ENCODE assay signal across 17 mouse cellular contexts in the genomic region with DNA sequence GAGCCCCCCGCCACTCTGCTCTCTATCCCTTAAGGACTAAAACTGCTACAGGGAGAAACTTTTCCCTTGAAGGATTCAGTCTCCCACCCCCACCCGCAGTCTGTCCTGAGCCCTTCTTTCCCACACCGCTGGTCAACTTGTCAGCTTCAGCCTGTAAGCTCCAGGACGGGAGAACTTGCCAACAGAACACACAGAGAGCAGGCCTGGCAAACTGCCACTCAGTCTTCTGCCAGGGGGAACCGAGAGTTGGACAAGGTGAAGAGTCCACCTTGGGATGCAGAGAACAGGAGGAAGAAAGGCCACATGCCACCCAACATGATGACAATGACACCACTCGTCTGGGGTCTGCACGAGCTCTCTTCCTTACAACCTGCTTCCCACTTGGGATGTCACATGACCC. TPM values are rescaled to one million over a fixed set of nuclear protein-coding genes. Genes with fewer than 3 reads are reported as not detected.
DNase-seq lines count a peak whose midpoint lies in the region; ATAC-seq and TF ChIP-seq lines count a peak whose summit lies in the region.
"Had no signal": no experiment of that assay in that cellular context is flagged by ENCODE, and none has a peak within 500 bp of the region (broad histone marks: within the 10 kb centered on the region; RNA-seq: fewer than 3 reads in every experiment).

No protein-coding gene starts in this region.

- H3K4me3 ChIP-seq in heart, embryonic 13.5 days = no peak overlapping the region
- no peak overlapping the region for H3K4me3 ChIP-seq in heart, embryonic 12.5 days
- no peak overlapping the region for H3K4me3 ChIP-seq in ES-E14 (ENCODE audit: insufficient read depth in 1 of 2, low read depth in 1 of 2, low read length in 2 of 2, poor library complexity in 1 of 2, severe bottlenecking in 1 of 2)
- H3K4me3 ChIP-seq in thymus, adult 2 months (ENCODE audit: control insufficient read depth, insufficient read depth, low read length) = no peak overlapping the region
- H3K4me3 ChIP-seq: gastrocnemius, adult 2 months; heart, embryonic 10.5 days; liver, embryonic 13.5 days had no signal

- no peaks in the 10 kb centered on the region for H3K9me3 ChIP-seq in heart, embryonic 13.5 days
- H3K9me3 ChIP-seq in heart, embryonic 12.5 days (replicated peaks) = no peaks in the 10 kb centered on the region
- no peaks in the 10 kb centered on the region for H3K9me3 ChIP-seq in ES-E14 (ENCODE audit: control insufficient read depth, insufficient read depth, low read depth, low read length)
- H3K9me3 ChIP-seq: heart, embryonic 10.5 days; liver, embryonic 13.5 days had no signal

- no peak for TF ChIP-seq CTCF in thymus, adult 2 months (IDR thresholded peaks at IDR 0.05; ENCODE audit: borderline replicate concordance, control insufficient read depth, extremely low read depth, insufficient read depth, low read length, poor library complexity)

- in situ Hi-C loops in ES-E14 (cut with MboI; ENCODE audit: low sequenced_read_pairs in 2 of 2, unreplicated experiment in 2 of 2) = no loop called here

- no peak overlapping the region for H3K4me2 ChIP-seq in heart, embryonic 13.5 days
- H3K4me2 ChIP-seq in heart, embryonic 12.5 days = no peak overlapping the region
- H3K4me2 ChIP-seq: hindbrain, embryonic 14.5 days; liver, embryonic 13.5 days had no signal

- H3K9ac ChIP-seq in heart, embryonic 13.5 days = no peak overlapping the region
- no peak overlapping the region for H3K9ac ChIP-seq in heart, embryonic 12.5 days
- H3K9ac ChIP-seq in ES-E14 (ENCODE audit: insufficient read depth, low read depth, low read length, poor library complexity, severe bottlenecking) = 0 out of 2 replicates have a peak overlapping the region, but pooled peaks have one; percentile 4
- H3K9ac ChIP-seq: forebrain, postnatal 0 days; hindbrain, embryonic 14.5 days; liver, embryonic 13.5 days had no signal

- DNase-seq in kidney, adult 8-10 months = peak; percentile 52 to 55
- no peak for DNase-seq in kidney, postnatal 10 days
- no peak for DNase-seq in ES-E14 (ENCODE audit: low read depth, low spot score)
- peak; percentile 59 for DNase-seq in cerebellum, adult 8-10 months
- DNase-seq in thymus, adult 2 months = no peak
- DNase-seq in embryo, embryonic 11 days = no peak
- DNase-seq: adrenal gland, postnatal 14 days; forebrain, postnatal 0 days; gastrocnemius, adult 2 months; liver, embryonic 13.5 days; retina, postnatal 1 day; thymus, postnatal 14 days had no signal

- H3K27me3 ChIP-seq in heart, embryonic 13.5 days (replicated peaks) = no peaks in the 10 kb centered on the region
- no peaks in the 10 kb centered on the region for H3K27me3 ChIP-seq in heart, embryonic 12.5 days (replicated peaks)
- H3K27me3 ChIP-seq in thymus, adult 2 months (ENCODE audit: control insufficient read depth, insufficient read depth, low read length) = no peaks in the 10 kb centered on the region
- H3K27me3 ChIP-seq: liver, embryonic 13.5 days had no signal

- peaks cover 32% of the 10 kb centered on the region for H3K4me1 ChIP-seq in heart, embryonic 13.5 days
- H3K4me1 ChIP-seq in heart, embryonic 12.5 days (replicated peaks) = peaks cover 28% of the 10 kb centered on the region
- peaks cover 0 to 8% of the 10 kb centered on the region in 2 experiments; a peak in 1 of 4 replicates for H3K4me1 ChIP-seq in ES-E14 (ENCODE audit: control insufficient read depth in 2 of 2, insufficient read depth in 2 of 2, low read length in 2 of 2, poor library complexity in 1 of 2)
- no peaks in the 10 kb centered on the region for H3K4me1 ChIP-seq in thymus, adult 2 months (replicated peaks; ENCODE audit: control insufficient read depth, insufficient read depth, low read length)

- peaks cover 22% of the 10 kb centered on the region for H3K36me3 ChIP-seq in heart, embryonic 13.5 days
- H3K36me3 ChIP-seq in heart, embryonic 12.5 days = peaks cover 34% of the 10 kb centered on the region
- H3K36me3 ChIP-seq in ES-E14 (ENCODE audit: control insufficient read depth, insufficient read depth, low read length, poor library complexity, severe bottlenecking) = peaks cover 9% of the 10 kb centered on the region; the same call in 1 of the 2 replicates
- H3K36me3 ChIP-seq in thymus, adult 2 months (ENCODE audit: control insufficient read depth, insufficient read depth, low read length) = no peaks in the 10 kb centered on the region
- H3K36me3 ChIP-seq: liver, embryonic 13.5 days had no signal

- peak overlapping the region; percentile 24; the same call in 1 of the 2 replicates for H3K27ac ChIP-seq in heart, embryonic 13.5 days (replicated peaks)
- H3K27ac ChIP-seq in heart, embryonic 12.5 days (ENCODE audit: poor library complexity, severe bottlenecking) = no peak overlapping the region
- H3K27ac ChIP-seq in ES-E14 (ENCODE audit: insufficient read depth, low read depth, low read length, poor library complexity, severe bottlenecking) = no peak overlapping the region
- H3K27ac ChIP-seq in thymus, adult 2 months (ENCODE audit: control insufficient read depth, insufficient read depth, low read length) = no peak overlapping the region
- H3K27ac ChIP-seq: gastrocnemius, adult 2 months; heart, embryonic 10.5 days; hindbrain, embryonic 14.5 days; liver, embryonic 13.5 days had no signal

- 57% methylated on average over 7 of the region's 7 CpGs for WGBS in heart, embryonic 13.5 days
- WGBS in heart, embryonic 12.5 days = 59% methylated on average over 7 of the region's 7 CpGs
- WGBS in thymus, adult 2 months = 78% methylated on average over 7 of the region's 7 CpGs

- no peak for TF ChIP-seq POLR2A in thymus, adult 2 months (IDR thresholded peaks at IDR 0.05; ENCODE audit: control insufficient read depth, extremely low read depth, insufficient read depth, low read length, poor library complexity)

- ATAC-seq in heart, embryonic 13.5 days (ENCODE audit: extremely low read depth, insufficient number of reproducible peaks, low FRiP score, low TSS enrichment) = no peak
- ATAC-seq in heart, embryonic 12.5 days (ENCODE audit: insufficient number of reproducible peaks, low FRiP score) = no peak
- ATAC-seq: forebrain, postnatal 0 days; intestine, postnatal 0 days had no signal

TF ChIP-seq in ES-E14, 5 proteins besides CTCF, POLR2A, EP300 and RAD21:
- TF ChIP-seq MAFK (IDR thresholded peaks at IDR 0.05; ENCODE audit: insufficient read depth, low read depth, low read length) (no peak), HCFC1 (IDR thresholded peaks at IDR 0.05; ENCODE audit: borderline replicate concordance, insufficient read depth, low read length) (no peak), CHD2 (IDR thresholded peaks at IDR 0.05; ENCODE audit: low read depth, low read length) (no peak), ZC3H11A (IDR thresholded peaks at IDR 0.05; ENCODE audit: borderline replicate concordance, low read depth, low read length) (no peak), ZNF384 (IDR thresholded peaks at IDR 0.05; ENCODE audit: low read depth, low read length) (no peak)

RNA-seq across cellular contexts. Expression of a gene that starts 56.1 kb away (rescaled TPM):
- 8.6 and 10.4 TPM in 2 replicates for polyA plus RNA-seq in heart, embryonic 13.5 days (2015; fragmentation: Nextera tagmentation; extraction: Ambion mirVana)
- polyA plus RNA-seq in heart, embryonic 12.5 days (2016; fragmentation: Nextera tagmentation; extraction: Ambion mirVana) = 13.6 and 16.2 TPM in 2 replicates
- 17.5 and 19.3 TPM in 2 replicates for total RNA-seq in ES-E14 (2012; rRNA removed)
- 7.5 and 8.7 TPM in 2 replicates for polyA plus RNA-seq in thymus, adult 2 months (2012; rRNA removed)

Comparison
In these comparisons a context has a peak if more than half of its experiments do, and no peak if none do; other contexts are left out.
1. DNase-seq: peak in kidney, adult 8-10 months (2 of 2) and cerebellum, adult 8-10 months (single experiment); none in kidney, postnatal 10 days (single experiment), ES-E14 (single experiment), thymus, adult 2 months (single experiment) and embryo, embryonic 11 days (single experiment).